Mouse (Mus musculus) neural tube, embryonic 10.5 days (tissue): ENCODE data around the gene Anks1b.
A peak's percentile ranks its signal among the peaks of the same experiment; 100 is the strongest.

Experiments used
- DNase-seq: peaks from one replicate; pipeline ENCODE4 v3.0.0-alpha.2; 2017; ENCODE audit warnings: low spot score; ENCODE audit errors: extremely low spot score

Anks1b gene

DNA sequence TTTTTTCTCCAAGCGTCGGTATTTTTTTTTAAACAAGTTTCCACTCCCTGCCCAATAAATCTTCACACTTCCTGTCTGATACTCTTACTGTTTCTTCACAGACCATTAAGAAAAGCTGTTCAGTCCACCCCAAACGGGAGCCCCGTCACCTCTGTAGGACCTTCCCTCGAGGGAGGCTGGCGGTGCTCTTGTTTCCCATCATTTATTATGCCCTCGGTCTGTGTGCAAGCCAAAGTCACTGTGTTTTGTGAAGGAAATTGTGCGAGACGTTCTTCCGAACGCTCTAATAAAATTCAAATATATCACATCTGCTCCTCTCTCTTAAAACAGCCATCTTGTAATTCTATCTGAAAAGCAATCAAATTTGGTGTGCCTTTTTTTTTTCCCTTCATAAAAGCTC, 978.7 kb downstream of the Anks1b start:
- DNase-seq, result no peak

DNA sequence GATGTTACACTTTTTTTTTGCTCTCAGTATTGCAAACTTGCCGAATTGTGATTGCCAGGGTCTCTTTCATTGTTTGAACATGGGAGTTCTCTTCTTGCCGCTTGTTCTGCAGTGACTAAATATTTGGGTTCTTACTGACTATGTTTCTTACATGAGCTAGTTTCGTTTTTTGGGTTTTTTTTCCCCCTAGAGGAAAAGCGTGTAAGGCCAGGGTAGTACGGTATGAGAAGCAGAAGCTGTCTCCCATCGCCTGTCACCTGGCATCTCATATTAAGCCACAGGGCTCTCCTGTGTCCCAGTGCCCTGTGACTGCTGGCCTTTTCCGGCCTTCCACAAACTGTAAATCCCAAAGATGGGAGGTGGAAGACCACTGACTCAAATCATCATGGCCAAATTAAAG, 979.1 kb downstream of the Anks1b start:
- DNase-seq, result no peak

DNA sequence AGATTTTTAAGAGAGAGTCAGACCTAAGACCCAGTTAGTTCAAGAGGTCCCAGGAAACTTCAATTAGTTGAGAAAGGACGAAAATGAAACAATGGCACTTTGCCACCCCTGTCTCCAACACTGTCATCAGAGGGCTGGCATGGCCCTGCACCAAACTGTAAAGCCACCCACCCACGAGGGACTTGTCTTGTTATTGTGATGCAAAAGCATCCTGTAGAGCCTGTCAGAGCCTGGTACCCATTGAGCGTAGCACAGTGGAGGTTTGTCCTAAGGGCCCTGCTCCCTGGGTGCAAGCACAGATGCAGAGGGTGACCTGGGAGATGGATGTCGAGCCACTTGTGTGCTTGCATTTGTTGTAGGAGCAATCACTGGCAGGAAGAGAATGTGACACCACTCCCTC, 983.4 kb downstream of the Anks1b start:
- DNase-seq, result no peak

DNA sequence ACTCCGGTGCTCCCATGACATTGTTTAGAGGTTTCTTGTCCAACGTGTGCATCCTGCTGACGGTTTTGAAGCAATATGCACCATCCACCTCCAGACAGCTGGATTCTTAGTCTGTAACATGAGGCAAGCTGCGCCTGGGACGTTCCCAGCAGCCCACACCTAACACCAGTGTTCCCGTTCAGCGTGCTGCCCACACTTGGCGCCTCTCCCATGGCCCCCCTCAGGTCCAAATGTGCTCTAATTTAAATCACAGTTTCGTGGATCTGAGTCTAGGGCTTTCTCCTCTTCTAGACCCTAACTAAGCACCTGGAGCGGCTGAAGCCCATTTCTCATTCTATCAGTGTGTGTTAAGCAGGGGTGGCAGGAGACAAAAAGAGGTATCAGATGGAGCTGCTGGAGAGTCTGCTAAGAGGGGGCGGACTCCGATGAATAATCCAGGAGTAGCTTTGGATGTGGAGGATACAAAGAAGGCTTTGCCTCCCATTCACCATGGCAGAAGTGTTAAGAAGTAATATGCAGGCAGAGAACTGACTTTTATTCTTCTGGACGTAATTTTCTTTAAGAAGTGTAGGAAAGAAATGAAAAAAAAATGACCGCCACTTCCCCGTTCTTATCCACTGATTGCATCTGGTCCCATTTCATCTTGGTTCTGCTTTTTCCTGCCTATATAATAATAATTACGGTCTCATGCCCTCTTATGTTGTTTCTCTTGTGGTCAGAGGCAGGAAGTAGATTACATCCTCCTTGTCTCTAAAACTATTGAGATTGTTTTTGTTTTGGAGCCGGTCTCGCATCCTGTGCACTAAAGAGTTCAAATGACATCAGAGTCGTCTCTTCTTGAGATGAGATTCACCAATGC, 986.6 kb downstream of the Anks1b start:
- no peak for DNase-seq

DNA sequence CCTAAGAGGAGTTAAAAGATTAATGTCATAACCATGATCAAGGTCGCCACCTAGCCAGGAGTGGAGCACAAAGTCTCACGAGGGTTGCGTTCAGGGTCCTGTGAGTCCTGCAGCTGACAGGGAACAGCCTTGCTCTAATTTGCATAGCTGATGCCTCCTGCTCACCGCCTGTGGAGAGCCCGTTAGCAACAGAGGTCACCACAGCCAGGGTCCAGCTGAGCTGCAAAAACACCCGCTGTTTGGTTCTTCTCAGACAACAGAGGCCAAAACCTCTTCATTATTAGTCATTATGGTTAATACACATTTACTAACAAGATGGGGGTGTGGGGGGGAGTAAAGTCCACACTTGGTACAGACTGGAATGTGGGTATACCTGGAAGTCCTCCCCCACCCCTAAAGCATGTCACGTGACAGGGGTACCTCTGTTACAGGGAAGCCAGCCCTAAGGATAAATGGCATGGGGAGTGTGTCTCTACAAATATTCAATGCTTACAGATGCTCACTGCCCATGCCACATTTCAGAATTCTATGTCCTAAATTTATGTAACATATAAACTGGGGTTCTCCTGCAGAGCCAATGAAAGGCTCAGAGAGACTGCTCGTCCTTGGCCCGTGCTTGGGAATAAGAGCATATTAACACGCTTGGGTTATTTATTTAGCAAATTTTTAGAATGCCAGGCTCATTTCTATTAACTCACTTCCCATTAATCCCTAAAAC, 990.7 kb downstream of the Anks1b start:
- DNase-seq, result no peak

DNA sequence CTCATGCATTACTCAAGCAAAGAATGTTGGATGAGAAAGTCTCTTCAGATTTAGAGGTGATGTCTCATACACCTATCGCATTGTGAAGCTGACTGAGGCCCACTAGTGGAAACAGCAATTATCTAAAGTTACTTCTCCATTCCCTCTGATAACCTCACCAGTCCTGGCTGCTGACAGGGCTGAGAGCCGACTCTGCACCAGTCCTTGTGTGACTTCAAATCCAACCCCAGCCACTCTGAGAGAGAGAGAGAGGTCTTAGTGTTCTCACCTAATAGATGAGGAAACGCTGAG, 991.2 kb downstream of the Anks1b start:
- no peak for DNase-seq

DNA sequence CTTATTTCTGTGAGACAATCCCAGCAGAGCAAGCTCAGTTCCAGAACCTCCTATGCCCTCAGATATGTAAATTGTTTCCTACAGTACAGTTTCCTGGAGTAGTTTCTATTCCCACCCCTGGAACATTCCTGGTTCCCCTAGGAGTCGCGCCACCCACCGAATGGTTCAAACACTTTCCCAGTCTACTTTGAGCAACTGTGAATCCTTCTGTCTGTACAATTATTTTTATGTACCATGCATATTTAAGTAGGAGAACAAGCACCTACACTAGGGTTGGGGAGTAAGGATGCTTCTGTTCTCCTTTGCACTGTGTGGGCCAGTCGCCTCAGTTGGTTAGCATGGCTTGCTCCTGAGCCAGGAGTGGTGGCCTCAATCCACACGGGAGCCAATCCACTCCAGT, 999.9 kb downstream of the Anks1b start:
- no peak for DNase-seq

DNA sequence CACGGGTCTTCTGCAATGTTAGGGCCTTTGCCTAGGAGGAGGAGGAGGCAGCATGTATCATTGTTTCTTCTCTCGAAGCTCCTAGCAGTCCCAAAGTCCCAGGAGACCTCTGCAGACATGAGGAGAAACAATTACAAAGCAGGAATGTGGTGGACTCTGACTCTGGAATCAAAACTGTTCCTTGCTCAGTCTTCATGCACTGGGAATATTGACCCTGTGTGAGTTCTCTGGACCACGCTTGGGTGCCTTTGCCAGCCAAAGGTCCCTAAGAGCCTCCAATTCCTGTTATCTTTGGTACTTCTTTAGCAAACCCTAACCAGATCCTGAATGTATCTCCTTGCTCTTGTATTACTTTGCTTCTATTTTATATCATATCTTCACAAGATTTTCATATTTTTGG, 1000.9 kb downstream of the Anks1b start:
- DNase-seq, result no peak

DNA sequence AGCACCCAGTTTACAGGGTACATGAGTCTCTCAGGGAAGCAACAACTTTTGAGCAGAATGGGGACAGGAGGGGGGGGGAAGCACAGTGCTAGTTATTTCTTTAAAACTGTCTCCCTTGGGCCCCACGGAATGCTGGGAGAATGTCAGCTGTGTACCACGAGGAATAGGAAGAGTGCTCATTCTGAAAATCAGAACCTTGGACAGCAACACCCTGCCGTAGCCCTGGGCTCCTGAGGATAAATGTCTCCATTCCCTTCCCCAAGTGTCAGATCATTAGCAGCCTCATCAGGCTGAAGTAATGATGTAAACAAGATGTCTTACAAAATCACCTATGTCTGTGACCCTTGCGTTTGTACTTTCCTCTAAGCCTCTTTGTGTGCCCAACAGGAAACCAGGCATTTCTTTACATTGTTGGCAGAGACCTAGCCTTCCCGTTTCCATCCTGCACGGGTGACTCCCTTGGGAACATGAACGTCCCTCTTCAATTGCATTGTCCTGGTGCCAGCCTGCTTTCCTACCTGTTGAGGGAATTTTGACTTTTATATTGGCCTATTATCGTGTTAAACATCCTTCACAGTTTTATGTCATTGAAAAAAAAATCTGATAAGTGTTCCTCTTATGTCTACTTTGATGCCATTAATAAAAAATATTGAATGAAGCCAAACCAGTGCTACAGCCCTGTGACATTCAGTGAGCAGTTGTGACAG, 1007.7 kb downstream of the Anks1b start:
- DNase-seq, result peak; percentile 22

DNA sequence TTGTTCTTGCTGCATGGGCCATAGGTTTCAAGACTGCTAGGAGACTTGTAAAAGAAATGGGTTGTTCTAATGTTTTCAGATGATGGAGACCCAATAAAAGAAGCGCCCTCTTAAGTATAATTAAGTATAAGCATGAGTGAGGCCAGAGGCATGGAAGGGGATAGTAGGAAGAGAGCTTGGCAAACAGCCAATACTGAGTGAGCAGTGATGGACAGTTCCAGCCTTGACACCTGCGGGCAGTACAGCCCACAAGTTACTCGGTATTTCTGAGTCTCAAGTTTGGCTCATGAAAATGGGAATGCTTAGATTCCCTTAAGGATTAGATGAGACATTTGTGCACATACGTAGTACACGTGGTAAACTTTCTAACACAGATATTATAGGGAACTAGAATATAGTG, 1016.3 kb downstream of the Anks1b start:
- DNase-seq, result no peak

DNA sequence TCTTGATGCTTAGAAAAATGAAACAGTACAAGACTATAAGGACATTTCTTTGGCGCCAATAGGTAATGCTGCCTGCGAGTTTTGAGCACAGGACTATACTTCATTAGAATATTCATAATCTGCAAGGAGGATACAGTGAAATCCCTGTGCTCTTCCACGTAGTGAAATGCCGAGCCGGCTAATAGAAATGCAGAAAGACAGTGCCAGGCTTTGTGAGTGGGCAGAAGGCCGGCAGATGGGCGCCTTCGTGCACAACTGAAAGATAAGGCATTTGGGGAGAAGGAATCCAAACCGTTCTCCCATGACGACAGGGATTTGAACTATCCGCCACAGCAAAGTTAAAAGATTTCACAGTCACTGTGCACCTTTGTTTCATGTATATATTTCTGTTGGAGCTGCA, 1019.4 kb downstream of the Anks1b start:
- DNase-seq, result no peak

DNA sequence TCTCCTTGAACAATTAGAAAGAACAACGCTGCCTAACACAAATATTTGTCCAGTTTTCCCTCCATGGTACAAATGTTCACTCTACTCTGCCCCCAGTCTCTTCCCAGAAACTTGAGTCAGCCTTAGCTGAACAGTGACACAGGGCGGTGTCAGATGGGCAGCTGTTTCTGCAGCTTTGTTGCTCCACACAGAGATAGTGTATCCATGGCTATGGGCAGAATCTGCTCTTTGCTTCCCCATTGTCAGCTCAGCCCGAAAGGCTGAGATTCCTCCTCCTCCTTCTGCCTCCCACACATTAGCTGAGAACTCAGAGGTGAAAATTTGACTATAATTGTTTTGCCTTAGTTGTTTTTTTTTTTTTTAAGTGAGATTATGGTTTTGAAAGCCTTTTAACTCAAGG, 1024.6 kb downstream of the Anks1b start:
- DNase-seq, result no peak

DNA sequence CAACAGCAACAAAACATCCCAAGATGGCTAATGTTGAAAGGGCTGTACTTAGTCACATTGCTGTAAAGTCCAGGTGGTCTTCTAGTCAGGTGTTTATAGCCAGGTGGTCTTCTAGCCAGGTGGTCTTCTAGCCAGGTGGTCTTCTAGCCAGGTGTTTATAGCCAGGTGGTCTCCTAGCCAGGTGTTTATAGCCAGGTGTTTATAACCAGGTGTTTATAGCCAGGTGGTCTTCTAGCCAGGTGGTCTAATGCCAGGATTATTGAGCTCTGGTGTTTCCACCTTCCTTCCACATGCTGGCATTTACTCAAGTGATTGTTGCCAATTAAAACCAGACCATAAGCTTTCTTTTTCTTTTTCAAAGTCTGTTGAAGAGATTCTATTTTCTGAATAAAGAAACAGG, 1030.9 kb downstream of the Anks1b start:
- no peak for DNase-seq

DNA sequence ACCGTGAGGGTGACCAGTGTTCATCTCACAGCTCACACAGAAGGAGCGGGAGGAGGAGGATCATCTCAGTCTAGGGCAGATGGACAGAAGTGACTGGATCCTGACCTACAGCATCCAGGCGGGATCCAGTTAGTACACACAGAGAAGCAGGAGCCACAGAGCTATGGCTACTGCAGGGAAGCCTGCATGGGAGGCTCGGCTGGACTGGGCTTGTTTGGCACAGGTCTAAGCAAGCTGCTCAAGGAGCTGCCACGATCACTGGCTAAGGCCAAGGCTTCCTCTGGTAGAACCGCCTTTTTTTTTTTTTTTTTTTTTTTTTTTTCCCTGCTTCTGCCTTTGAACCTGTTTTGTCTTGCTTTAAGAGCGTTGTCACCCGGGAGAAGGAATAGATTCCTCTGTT, 1034.1 kb downstream of the Anks1b start:
- DNase-seq, result no peak

DNA sequence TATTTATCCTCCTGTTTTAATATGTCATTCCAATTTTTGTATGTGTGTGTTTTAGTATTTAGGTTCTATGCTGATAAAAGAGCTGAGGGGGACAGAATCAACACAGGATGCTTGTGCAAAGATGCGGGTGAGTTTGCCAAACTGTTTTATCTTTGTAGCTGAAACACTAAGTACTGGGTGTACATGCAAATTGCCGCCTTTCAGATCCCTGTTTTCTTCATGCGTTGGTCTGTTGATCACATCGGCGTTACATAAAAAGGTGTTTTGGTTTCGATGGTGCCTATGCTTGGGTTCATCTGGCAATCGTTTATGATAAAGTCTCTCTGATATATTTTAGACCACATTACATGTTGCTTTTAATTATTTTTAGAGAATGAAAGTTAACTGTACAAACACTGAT, 1050.2 kb downstream of the Anks1b start:
- no peak for DNase-seq

DNA sequence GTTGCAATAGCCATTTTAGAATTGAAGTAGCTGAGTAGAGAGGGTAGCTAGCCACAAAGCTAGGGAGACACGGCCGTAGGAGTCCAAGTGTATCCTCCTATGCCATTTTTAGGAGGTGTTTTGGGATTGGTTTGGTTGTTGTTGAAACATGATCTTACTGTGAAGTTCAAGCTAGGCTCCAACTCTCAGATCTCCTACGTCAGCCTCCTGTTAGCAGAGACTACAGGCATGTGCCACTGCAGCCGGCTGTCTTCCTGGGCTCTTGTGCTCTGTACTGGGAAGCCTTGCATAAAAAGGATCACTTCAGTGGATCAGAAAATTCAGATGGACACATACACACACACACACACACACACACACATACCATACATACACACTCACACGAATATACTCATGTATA, 1059.8 kb downstream of the Anks1b start:
- DNase-seq, result no peak

DNA sequence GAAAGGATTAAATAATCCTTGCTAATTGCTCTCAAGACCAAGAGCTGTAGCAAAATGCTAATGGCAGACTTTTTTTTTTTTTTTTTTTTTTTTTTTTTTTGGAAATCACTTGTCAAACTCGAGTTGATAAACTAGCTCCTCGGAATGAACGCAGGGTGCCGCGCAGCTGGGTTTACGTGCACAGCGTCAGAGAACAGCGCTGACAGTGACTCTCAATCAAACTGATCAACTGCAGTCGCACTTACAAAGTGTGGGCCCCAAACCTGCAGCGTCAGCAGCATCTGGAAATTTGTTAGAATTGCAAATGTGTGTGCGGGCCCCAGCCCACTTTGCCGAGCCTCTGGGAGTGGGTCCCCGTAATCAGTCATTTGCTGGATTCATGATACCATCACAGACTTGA, 1061.4 kb downstream of the Anks1b start:
- no peak for DNase-seq

DNA sequence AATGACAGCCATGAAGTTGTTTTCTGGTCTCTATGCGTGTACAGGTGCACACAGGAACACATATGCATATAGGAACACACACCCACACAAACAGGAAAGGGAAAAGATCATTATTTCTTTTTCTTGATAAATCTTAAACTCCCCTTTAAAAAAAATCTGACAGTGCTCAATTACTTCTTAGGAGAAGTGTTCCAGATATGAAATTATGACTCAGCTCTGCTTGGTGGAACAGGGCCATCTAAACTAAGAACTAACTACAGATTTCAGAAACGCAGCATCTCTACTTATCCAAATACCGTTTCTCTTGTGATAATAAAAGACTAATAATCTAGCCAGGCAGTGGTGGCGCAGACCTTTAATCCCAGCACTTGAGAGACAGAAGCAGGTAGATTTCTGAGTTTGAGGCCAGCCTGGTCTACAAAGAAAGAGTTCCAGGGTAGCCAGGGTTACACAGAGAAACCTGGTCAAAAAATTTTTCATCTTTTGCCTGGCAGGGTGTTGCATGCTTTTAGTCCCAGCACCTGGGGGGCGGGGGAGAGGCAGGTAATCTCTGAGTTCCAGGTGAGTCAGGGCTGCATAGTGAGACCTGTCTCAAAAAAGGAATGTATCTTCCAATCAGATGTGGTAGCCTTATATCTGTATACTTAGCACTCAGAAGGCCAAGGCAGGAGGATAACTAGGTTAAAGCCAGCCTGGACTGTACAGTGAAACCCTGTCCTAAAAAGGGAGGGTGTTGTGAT, 1064.6 kb downstream of the Anks1b start:
- no peak for DNase-seq

DNA sequence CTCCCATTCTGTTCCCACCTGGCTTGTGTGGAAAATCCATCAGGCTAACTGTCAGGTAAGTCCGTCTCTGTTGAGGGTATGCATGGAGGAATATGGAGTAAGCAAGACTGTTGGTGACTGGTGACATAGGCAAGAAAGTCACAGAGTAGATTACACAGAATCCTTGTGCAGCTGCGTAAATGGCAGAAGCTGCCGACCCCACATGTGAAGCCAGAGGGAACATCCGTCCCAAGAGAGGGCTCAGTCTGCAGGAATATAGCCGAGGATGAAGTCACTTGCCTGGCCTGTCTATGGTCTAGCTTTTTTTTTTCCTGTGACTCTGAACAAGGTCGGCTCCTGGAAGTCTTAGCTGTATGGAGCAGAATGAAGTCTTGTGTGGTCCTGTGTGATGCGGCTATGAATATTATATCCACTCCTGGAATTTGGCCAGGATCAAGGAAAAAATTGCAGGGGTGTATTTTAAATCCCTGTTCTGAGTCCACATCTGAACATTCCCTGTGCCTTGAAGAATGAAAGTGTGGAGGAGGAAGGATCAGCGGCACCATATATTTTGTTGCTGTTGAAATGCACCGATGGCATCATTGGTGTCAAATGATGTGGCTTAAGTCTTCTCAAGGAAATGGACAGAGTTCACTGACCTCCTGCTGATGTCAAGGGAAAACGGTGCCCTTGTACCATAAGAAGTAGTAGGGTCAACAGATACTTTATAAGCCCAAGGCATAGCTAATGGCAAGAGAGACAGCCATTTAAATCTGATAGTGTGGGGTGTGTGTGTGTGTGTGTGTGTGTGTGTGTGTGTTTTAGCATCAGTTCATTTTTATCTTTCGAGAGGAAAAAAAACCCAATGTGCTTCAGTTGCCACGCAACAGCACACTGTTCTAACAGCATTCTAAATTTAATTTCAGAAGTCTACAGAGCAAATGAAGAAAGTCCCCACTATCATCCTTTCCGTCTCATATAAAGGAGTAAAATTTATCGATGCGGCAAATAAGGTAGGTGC, 1067.5 kb downstream of the Anks1b start:
- DNase-seq, result no peak

DNA sequence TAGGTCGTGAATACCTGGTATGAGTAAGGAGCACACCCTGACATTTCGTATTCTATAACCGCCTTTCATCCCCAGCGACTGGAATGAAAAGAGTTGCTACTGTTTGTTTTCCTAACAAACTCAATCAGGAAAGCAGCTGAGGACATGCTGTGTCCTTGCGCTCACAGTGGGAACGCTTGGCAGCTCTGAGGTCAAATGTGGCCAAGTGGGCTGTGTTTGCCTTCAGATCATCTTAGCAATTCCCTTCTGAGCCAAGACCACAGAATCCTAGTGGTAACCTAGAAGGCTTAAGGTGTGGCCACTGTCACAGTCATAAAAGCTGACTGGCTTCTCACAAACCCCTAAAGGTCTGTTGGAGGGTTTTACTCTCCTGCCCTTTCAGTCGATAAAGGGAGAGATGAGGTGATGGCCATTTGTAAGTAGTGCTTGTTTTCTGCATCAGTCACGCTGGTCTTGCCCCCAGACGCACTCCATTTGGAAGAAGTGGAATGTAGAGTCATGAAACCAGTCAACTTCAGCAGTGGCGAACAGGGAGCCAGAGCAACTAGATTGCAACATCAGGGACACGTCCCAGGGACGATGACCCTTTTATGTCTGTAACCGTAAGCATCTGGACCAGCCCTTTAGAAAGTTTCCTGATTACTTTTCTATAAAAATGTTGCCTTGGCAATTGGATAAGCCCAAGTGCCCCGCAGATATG, 1068.8 kb downstream of the Anks1b start:
- no peak for DNase-seq
